Comparison of ENCODE assay signal across 9 mouse cellular contexts in the genomic region with DNA sequence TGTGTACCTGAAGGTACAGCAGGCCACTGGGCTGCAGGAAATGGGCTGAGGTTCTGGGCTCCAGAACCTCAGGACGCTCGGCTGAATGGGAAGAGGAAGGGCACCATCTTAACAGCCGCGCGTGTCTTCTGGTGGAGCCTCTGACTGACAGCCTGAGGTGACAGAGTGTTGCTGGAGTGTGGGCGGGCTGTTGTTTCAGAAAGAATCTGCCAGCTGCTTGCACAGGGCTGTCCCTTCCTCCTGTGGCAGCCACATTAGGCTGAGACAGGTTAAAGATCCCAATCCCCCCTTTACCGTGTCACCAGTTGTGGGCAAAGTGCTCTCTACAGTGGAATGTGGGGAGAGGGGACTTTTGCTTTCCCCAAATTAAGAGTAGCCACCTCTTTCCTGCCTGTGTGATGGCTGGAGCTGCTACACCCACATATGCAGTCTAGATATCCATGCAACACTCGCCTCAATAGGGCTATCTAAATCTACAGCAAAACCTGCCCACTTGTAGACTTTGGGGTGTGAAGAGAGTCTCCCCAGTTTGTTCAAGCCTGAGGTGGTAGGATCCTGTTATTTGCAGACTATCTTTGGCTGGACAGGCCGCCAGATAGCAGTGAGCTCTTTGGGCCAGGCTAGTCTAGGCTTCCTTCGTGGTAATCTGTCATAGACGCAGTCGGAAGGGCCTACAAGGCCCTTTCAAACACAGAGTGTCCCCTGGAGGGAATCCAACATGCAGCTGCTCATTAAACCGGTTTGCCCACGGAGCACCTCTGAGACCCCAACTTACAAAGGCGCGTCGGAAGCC. TPM values are rescaled to one million over a fixed set of nuclear protein-coding genes. Genes with fewer than 3 reads are reported as not detected.
DNase-seq lines count a peak whose midpoint lies in the region; ATAC-seq and TF ChIP-seq lines count a peak whose summit lies in the region.
"Had no signal": no experiment of that assay in that cellular context is flagged by ENCODE, and none has a peak within 500 bp of the region (broad histone marks: within the 10 kb centered on the region; RNA-seq: fewer than 3 reads in every experiment).

No protein-coding gene starts in this region.

- no peak for ATAC-seq in forebrain, embryonic 16.5 days
- peak; percentile 2 for ATAC-seq in megakaryocyte progenitor cell, adult 5-6 weeks (replicated peaks; ENCODE audit: poor library complexity)

- 38% methylated on average over 17 of the region's 17 CpGs for WGBS in forebrain, embryonic 10.5 days
- WGBS in forebrain, embryonic 16.5 days, result 37% methylated on average over 17 of the region's 17 CpGs

- peaks cover 30% of the 10 kb centered on the region for H3K36me3 ChIP-seq in forebrain, embryonic 10.5 days (replicated peaks)
- peaks cover 14% of the 10 kb centered on the region; the same call in 1 of the 2 replicates for H3K36me3 ChIP-seq in forebrain, embryonic 16.5 days (ENCODE audit: control insufficient read depth, insufficient read depth)
- H3K36me3 ChIP-seq in testis, adult 2 months (ENCODE audit: control insufficient read depth, insufficient read depth, low read length), result no peaks in the 10 kb centered on the region; the same call in 1 of the 2 replicates

- peak overlapping the region; percentile 53 for H3K4me3 ChIP-seq in forebrain, embryonic 10.5 days
- no peak overlapping the region for H3K4me3 ChIP-seq in forebrain, embryonic 16.5 days (replicated peaks; ENCODE audit: low read length)
- H3K4me3 ChIP-seq in testis, adult 2 months (ENCODE audit: control insufficient read depth, low read depth, low read length), result peak overlapping the region; percentile 87

- DNase-seq in forebrain, embryonic 10.5 days (ENCODE audit: extremely low spot score, low spot score), result no peak
- no peak for DNase-seq in testis, postnatal 10 days (ENCODE audit: low spot score)
- peak; percentile 57 for DNase-seq in kidney, adult 9 months
- DNase-seq in ovary, postnatal 14 days (ENCODE audit: low spot score), result no peak
- DNase-seq in urinary bladder, adult 2 months (ENCODE audit: low spot score), result no peak

- H3K9me3 ChIP-seq in forebrain, embryonic 10.5 days, result no peaks in the 10 kb centered on the region
- H3K9me3 ChIP-seq in forebrain, embryonic 16.5 days (ENCODE audit: control insufficient read depth, low read length), result no peaks in the 10 kb centered on the region

- peak; percentile 40 for TF ChIP-seq POLR2A in testis, adult 2 months (IDR thresholded peaks at IDR 0.05; ENCODE audit: control insufficient read depth, low read depth, low read length)

- H3K27me3 ChIP-seq in forebrain, embryonic 10.5 days (ENCODE audit: poor library complexity, severe bottlenecking), result peaks cover 45% of the 10 kb centered on the region
- H3K27me3 ChIP-seq in forebrain, embryonic 16.5 days (replicated peaks; ENCODE audit: control insufficient read depth, insufficient read depth, low read length), result peaks cover 16% of the 10 kb centered on the region
- H3K27me3 ChIP-seq in testis, adult 2 months (ENCODE audit: control insufficient read depth, insufficient read depth, low read length), result no peaks in the 10 kb centered on the region

- no peak overlapping the region for H3K4me2 ChIP-seq in forebrain, embryonic 16.5 days (ENCODE audit: low read length)

- H3K9ac ChIP-seq in forebrain, embryonic 16.5 days (replicated peaks; ENCODE audit: low read depth, low read length), result no peak overlapping the region

- peaks cover 32% of the 10 kb centered on the region for H3K4me1 ChIP-seq in forebrain, embryonic 10.5 days
- H3K4me1 ChIP-seq in forebrain, embryonic 16.5 days (replicated peaks; ENCODE audit: control insufficient read depth, insufficient read depth, low read length), result peaks cover 7% of the 10 kb centered on the region
- H3K4me1 ChIP-seq in testis, adult 2 months (ENCODE audit: control insufficient read depth, insufficient read depth, low read length), result peaks cover 12% of the 10 kb centered on the region

- no peak for TF ChIP-seq CTCF in testis, adult 2 months (IDR thresholded peaks at IDR 0.05; ENCODE audit: control insufficient read depth, insufficient read depth, insufficient replicate concordance, low read depth, low read length)

- peak overlapping the region; percentile 78 for H3K27ac ChIP-seq in forebrain, embryonic 10.5 days
- H3K27ac ChIP-seq in forebrain, embryonic 16.5 days (ENCODE audit: low read length), result no peak overlapping the region
- peak overlapping the region; percentile 86 for H3K27ac ChIP-seq in testis, adult 2 months (ENCODE audit: control insufficient read depth, insufficient read depth, low read depth, low read length)

RNA-seq across cellular contexts. Expression of gene Smim1, which starts 1.1 kb away (rescaled TPM):
- polyA plus RNA-seq in forebrain, embryonic 10.5 days (2016; fragmentation: Nextera tagmentation; extraction: Ambion mirVana), result 22.1 and 27.4 TPM in 2 replicates
- polyA plus RNA-seq in forebrain, embryonic 16.5 days (2015; fragmentation: Nextera tagmentation; extraction: Ambion mirVana), result 2.9 and 3.7 TPM in 2 replicates
- 39.8 and 41.1 TPM in 2 replicates for polyA plus RNA-seq in testis, adult 2 months (2012; rRNA removed)
- total RNA-seq in megakaryocyte progenitor cell, adult 5-6 weeks (2015), result 8.2 and 13.6 TPM in 2 replicates
- 2.6 and 4.6 TPM in 2 replicates for total RNA-seq in megakaryocyte progenitor cell, adult 5-6 weeks (2017)
- polyA plus RNA-seq in urinary bladder, adult 2 months (2012; rRNA removed), result 46.9 and 48.1 TPM in 2 replicates

RNA-seq across cellular contexts. Expression of gene Lrrc47, which starts 13.4 kb away (rescaled TPM):
- polyA plus RNA-seq in forebrain, embryonic 10.5 days (2016; fragmentation: Nextera tagmentation; extraction: Ambion mirVana), result 20.1 and 21.9 TPM in 2 replicates
- 22.2 and 25.4 TPM in 2 replicates for polyA plus RNA-seq in forebrain, embryonic 16.5 days (2015; fragmentation: Nextera tagmentation; extraction: Ambion mirVana)
- 55.1 and 58.8 TPM in 2 replicates for polyA plus RNA-seq in testis, adult 2 months (2012; rRNA removed)
- total RNA-seq in megakaryocyte progenitor cell, adult 5-6 weeks (2015), result 11.1 and 11.3 TPM in 2 replicates
- 25.5 and 49.3 TPM in 2 replicates for total RNA-seq in megakaryocyte progenitor cell, adult 5-6 weeks (2017)
- 26.7 and 28.7 TPM in 2 replicates for polyA plus RNA-seq in urinary bladder, adult 2 months (2012; rRNA removed)

RNA-seq across cellular contexts. Expression of gene Ccdc27, which starts 17.6 kb away (rescaled TPM):
- polyA plus RNA-seq in forebrain, embryonic 10.5 days (2016; fragmentation: Nextera tagmentation; extraction: Ambion mirVana), result not detected in 2 replicates
- polyA plus RNA-seq in forebrain, embryonic 16.5 days (2015; fragmentation: Nextera tagmentation; extraction: Ambion mirVana), result not detected in 2 replicates
- polyA plus RNA-seq in testis, adult 2 months (2012; rRNA removed), result 51.5 and 55.2 TPM in 2 replicates
- not detected in 2 replicates for total RNA-seq in megakaryocyte progenitor cell, adult 5-6 weeks (2015)
- not detected in 2 replicates for total RNA-seq in megakaryocyte progenitor cell, adult 5-6 weeks (2017)
- polyA plus RNA-seq in urinary bladder, adult 2 months (2012; rRNA removed), result not detected in 2 replicates
- total RNA-seq: hematopoietic stem cell, adult 5-6 weeks had no signal

RNA-seq across cellular contexts. Expression of gene Cep104, which starts 49.9 kb away (rescaled TPM):
- polyA plus RNA-seq in forebrain, embryonic 10.5 days (2016; fragmentation: Nextera tagmentation; extraction: Ambion mirVana), result 20.0 and 22.0 TPM in 2 replicates
- polyA plus RNA-seq in forebrain, embryonic 16.5 days (2015; fragmentation: Nextera tagmentation; extraction: Ambion mirVana), result 21.1 and 23.5 TPM in 2 replicates
- 43.4 and 46.6 TPM in 2 replicates for polyA plus RNA-seq in testis, adult 2 months (2012; rRNA removed)
- 7.0 and 7.4 TPM in 2 replicates for total RNA-seq in megakaryocyte progenitor cell, adult 5-6 weeks (2015)
- 4.7 and 5.6 TPM in 2 replicates for total RNA-seq in megakaryocyte progenitor cell, adult 5-6 weeks (2017)
- polyA plus RNA-seq in urinary bladder, adult 2 months (2012; rRNA removed), result 9.9 and 14.0 TPM in 2 replicates

RNA-seq across cellular contexts. Expression of gene Dffb, which starts 50.0 kb away (rescaled TPM):
- 13.5 and 14.8 TPM in 2 replicates for polyA plus RNA-seq in forebrain, embryonic 10.5 days (2016; fragmentation: Nextera tagmentation; extraction: Ambion mirVana)
- 12.3 and 13.1 TPM in 2 replicates for polyA plus RNA-seq in forebrain, embryonic 16.5 days (2015; fragmentation: Nextera tagmentation; extraction: Ambion mirVana)
- polyA plus RNA-seq in testis, adult 2 months (2012; rRNA removed), result 4.6 and 4.7 TPM in 2 replicates
- 8.6 and 11.4 TPM in 2 replicates for total RNA-seq in megakaryocyte progenitor cell, adult 5-6 weeks (2015)
- total RNA-seq in megakaryocyte progenitor cell, adult 5-6 weeks (2017), result 13.7 and 14.1 TPM in 2 replicates
- polyA plus RNA-seq in urinary bladder, adult 2 months (2012; rRNA removed), result 10.5 and 14.1 TPM in 2 replicates

Comparison
In these comparisons a context has a peak if more than half of its experiments do, and no peak if none do; other contexts are left out.
1. RNA of gene Ccdc27, which starts 17.6 kb away (polyA plus RNA-seq): 51.5 to 55.2 TPM in testis, adult 2 months; not detected in forebrain, embryonic 10.5 days, not detected in forebrain, embryonic 16.5 days and not detected in urinary bladder, adult 2 months; every median in the first group is over 10 times any median in the second.